Mouse (Mus musculus) CH12.LX (cell line): Measurements from ENCODE around the gene Fggy. TPM values are rescaled to one million over a fixed set of nuclear protein-coding genes. Genes with fewer than 3 reads are reported as not detected.

Experiments
- DNase-seq: peaks from one replicate; pipeline ENCODE4 v3.0.0-alpha.2; 2013; ENCODE audit errors: extremely low read depth
- H3K27ac ChIP-seq: 2 replicates; pipeline ENCODE4 v1.5.1; 2012; ENCODE audit warnings: low read depth, mild to moderate bottlenecking, control low read depth, moderate library complexity; ENCODE audit not compliant: insufficient read depth
- H3K27me3 ChIP-seq: replicated peaks from 2 replicates; pipeline ENCODE3; 2012; ENCODE audit warnings: inconsistent platforms
- H3K36me3 ChIP-seq, 2 experiments: replicated peaks in 1 of 2; 2 replicates each; pipeline versions ENCODE3 to v1.6.1; 2012; ENCODE audit warnings: inconsistent platforms in 1 of 2, low read length in 1 of 2, mild to moderate bottlenecking in 1 of 2, mixed read lengths in 1 of 2, moderate library complexity in 1 of 2; ENCODE audit not compliant: control insufficient read depth in 1 of 2, insufficient read depth in 1 of 2
- H3K4me1 ChIP-seq, 2 experiments: 2 replicates each; pipeline ENCODE4 v1.6.1; 2012; ENCODE audit warnings: inconsistent platforms in 1 of 2, moderate library complexity in 1 of 2; ENCODE audit not compliant: insufficient read depth in 2 of 2, control insufficient read depth in 1 of 2
- H3K4me2 ChIP-seq: 2 replicates; pipeline ENCODE4 v1.6.1; 2012; ENCODE audit warnings: low read depth, mild to moderate bottlenecking, control low read depth; ENCODE audit not compliant: poor library complexity, insufficient read depth, severe bottlenecking
- H3K4me3 ChIP-seq, 3 experiments: fragments of 150-350 bp in 1 of 3; sonication (generic) in 1 of 3; replicated peaks in 1 of 3; 2 replicates each; pipeline versions ENCODE3 to v1.5.1; 2011 to 2012; ENCODE audit warnings: low read depth in 2 of 3, low read length in 2 of 3, mild to moderate bottlenecking in 2 of 3, moderate library complexity in 2 of 3, control low read depth in 1 of 3, improper control_type of control experiment in 1 of 3, inconsistent platforms in 1 of 3, mixed read lengths in 1 of 3; ENCODE audit not compliant: poor library complexity in 1 of 3
- H3K79me2 ChIP-seq: replicated peaks from 2 replicates; pipeline ENCODE4 v1.6.1; 2012; ENCODE audit warnings: mild to moderate bottlenecking, moderate library complexity; ENCODE audit not compliant: control insufficient read depth, poor library complexity, insufficient read depth, severe bottlenecking; ENCODE audit errors: extremely low read depth
- H3K9ac ChIP-seq: 2 replicates; pipeline ENCODE4 v1.6.1; 2012; ENCODE audit warnings: low read depth, mild to moderate bottlenecking, control low read depth, moderate library complexity; ENCODE audit not compliant: insufficient read depth
- H3K9me3 ChIP-seq: replicated peaks from 2 replicates; pipeline ENCODE3; 2012; ENCODE audit warnings: low read length, inconsistent platforms, mixed read lengths
- GABPA ChIP-seq: IDR thresholded peaks from 2 replicates; pipeline ENCODE4 v1.6.1; 2012; ENCODE audit warnings: low read depth, low read length, improper control_type of control experiment, inconsistent platforms; ENCODE audit not compliant: insufficient replicate concordance
- JUN ChIP-seq: IDR thresholded peaks from 2 replicates; pipeline ENCODE4 v1.6.1; 2011; ENCODE audit warnings: low read depth, mild to moderate bottlenecking, low read length, improper control_type of control experiment, moderate library complexity; ENCODE audit not compliant: insufficient read depth
- JUND ChIP-seq: conservative IDR thresholded peaks from 2 replicates; pipeline ENCODE4 v1.6.1; 2011; ENCODE audit warnings: low read depth, low read length, improper control_type of control experiment
- KAT2A ChIP-seq: IDR thresholded peaks from 2 replicates; pipeline ENCODE4 v1.6.1; 2012; ENCODE audit warnings: low read length, improper control_type of control experiment, inconsistent platforms; ENCODE audit not compliant: insufficient replicate concordance
- MAFK ChIP-seq: IDR thresholded peaks from 2 replicates; pipeline ENCODE4 v1.6.1; 2011; ENCODE audit warnings: low read length, improper control_type of control experiment; ENCODE audit not compliant: insufficient replicate concordance
- MYC ChIP-seq: IDR thresholded peaks from 2 replicates; pipeline ENCODE4 v1.6.1; 2011; ENCODE audit warnings: low read depth, mild to moderate bottlenecking, improper control_type of control experiment, low read length
- NRF1 ChIP-seq: IDR thresholded peaks from 2 replicates; pipeline ENCODE4 v1.6.1; 2014; ENCODE audit warnings: low read depth, mild to moderate bottlenecking, inconsistent platforms, low read length, improper control_type of control experiment, moderate library complexity
- PAX5 ChIP-seq: IDR thresholded peaks from 2 replicates; pipeline ENCODE4 v1.6.1; 2012; ENCODE audit warnings: low read length, inconsistent platforms, mixed read lengths
- POLR2AphosphoS2 ChIP-seq: IDR thresholded peaks from 2 replicates; pipeline ENCODE4 v1.6.1; 2011; ENCODE audit warnings: low read depth, low read length, improper control_type of control experiment
- RAD21 ChIP-seq: IDR thresholded peaks from 2 replicates; pipeline ENCODE4 v1.6.1; 2011; ENCODE audit warnings: low read depth, mild to moderate bottlenecking, low read length, improper control_type of control experiment, moderate library complexity
- SIN3A ChIP-seq: IDR thresholded peaks from 2 replicates; pipeline ENCODE4 v1.6.1; 2012; ENCODE audit warnings: low read length, improper control_type of control experiment, inconsistent platforms
- SMC3 ChIP-seq: IDR thresholded peaks from 2 replicates; pipeline ENCODE4 v1.6.1; 2011; ENCODE audit warnings: low read depth, low read length, improper control_type of control experiment
- TCF12 ChIP-seq: IDR thresholded peaks from 2 replicates; pipeline ENCODE4 v1.6.1; 2014; ENCODE audit warnings: low read depth, mild to moderate bottlenecking, inconsistent platforms, low read length, improper control_type of control experiment
- UBTF ChIP-seq: IDR thresholded peaks from 2 replicates; pipeline ENCODE4 v1.6.1; 2012; ENCODE audit warnings: low read depth, mild to moderate bottlenecking, inconsistent platforms, low read length, improper control_type of control experiment, moderate library complexity
- USF2 ChIP-seq: conservative IDR thresholded peaks from 2 replicates; pipeline ENCODE4 v1.6.1; 2011; ENCODE audit warnings: low read depth, low read length, improper control_type of control experiment
- ZC3H11A ChIP-seq: IDR thresholded peaks from 2 replicates; pipeline ENCODE4 v1.6.1; 2012; ENCODE audit warnings: low read depth, mild to moderate bottlenecking, inconsistent platforms, low read length, improper control_type of control experiment
- dilution Hi-C: fragments of 300-500 bp; cut with MboI; formaldehyde crosslinking; loops from 2 replicates; pipeline ENCODE4 v1.14.3; 2020; ENCODE audit warnings: low sequenced_read_pairs; ENCODE audit not compliant: extremely low pct_unique_long_range_greater_than_20kb, extremely low pct_ligation_motif_present
- in situ Hi-C: fragments of 300-500 bp; cut with MboI; formaldehyde crosslinking; loops from 3 replicates; pipeline ENCODE4 v1.14.3; 2019; ENCODE audit warnings: low sequenced_read_pairs, low pct_ligation_motif_present, low pct_unique_long_range_greater_than_20kb, mixed read lengths
- polyA plus RNA-seq: library from polyadenylated mRNA; unstranded; fragments of >175 nt; gene quantifications from 2 replicates; pipeline ENCODE4 v1.2.1, GENCODE M21; 2012; ENCODE audit warnings: low read depth; ENCODE audit not compliant: insufficient read length
- total RNA-seq, 2 experiments: library from RNA; depleted of rRNA; stranded (reverse); fragments of 300-350 nt in 1 of 2; fragments of >200 nt in 1 of 2; gene quantifications; 2 replicates each; pipeline ENCODE4 v1.2.3; 2012 to 2014

Fggy gene
- total and polyA plus RNA-seq, 3 experiments: 6.2 to 7.5 (median 6.9) TPM

DNA sequence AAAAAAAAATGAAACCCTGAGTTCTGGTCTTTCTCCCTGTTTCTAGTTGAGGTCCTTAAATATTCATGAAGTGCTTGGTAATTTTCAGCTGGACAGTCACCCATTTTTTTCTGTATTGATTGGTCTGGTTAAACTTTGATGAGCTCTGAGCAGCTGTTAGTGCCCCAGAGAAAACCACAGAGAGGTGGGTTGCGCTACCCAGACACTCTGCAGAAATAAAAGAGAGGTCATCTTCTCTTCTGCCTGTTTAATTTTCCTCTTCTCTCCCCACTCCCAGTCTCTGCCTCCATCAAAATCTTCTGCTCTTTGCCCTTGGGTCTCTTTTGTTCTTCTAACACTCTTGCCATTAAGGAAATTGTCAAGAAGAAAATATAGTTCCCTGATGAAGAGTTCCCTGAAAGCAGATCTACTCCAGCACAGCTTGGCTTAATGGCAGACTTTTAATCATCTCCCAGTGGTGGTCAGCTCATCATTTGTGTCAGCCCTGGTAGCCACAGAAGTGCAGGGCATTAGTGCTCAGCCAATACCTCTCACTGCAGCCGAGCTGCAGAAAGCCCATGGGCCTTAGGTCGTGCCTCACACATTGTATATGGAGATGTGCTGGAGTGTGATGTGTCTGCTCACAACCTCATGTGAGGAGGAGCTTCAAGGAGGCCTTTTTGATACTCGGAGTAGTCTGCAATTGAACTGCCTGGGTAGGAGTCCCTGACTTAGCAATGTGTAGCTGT, 29.1 kb downstream of the Fggy start:
- DNase-seq: no peak
- Histone ChIP-seq H3K27me3 (no peaks in the 10 kb centered on the region), H3K9me3 (no peaks in the 10 kb centered on the region), H3K79me2 (no peaks in the 10 kb centered on the region), H3K27ac (no peak overlapping the region), H3K9ac (no peak overlapping the region), H3K36me3 (peaks cover 0 to 20% of the 10 kb centered on the region in 2 experiments), H3K4me1 (peaks cover 0 to 25% of the 10 kb centered on the region in 2 experiments; a peak in 2 of 4 replicates), H3K4me2 (no peak overlapping the region), H3K4me3 (no peak overlapping the region)
- dilution Hi-C loops: no loop called here
- in situ Hi-C loops: no loop called here
- TF ChIP-seq RAD21 (no peak), UBTF (no peak), SMC3 (no peak), USF2 (no peak), ZC3H11A (no peak), JUN (no peak), SIN3A (no peak), NRF1 (no peak), POLR2AphosphoS2 (no peak), JUND (no peak), KAT2A (no peak), TCF12 (no peak), MAFK (no peak)

DNA sequence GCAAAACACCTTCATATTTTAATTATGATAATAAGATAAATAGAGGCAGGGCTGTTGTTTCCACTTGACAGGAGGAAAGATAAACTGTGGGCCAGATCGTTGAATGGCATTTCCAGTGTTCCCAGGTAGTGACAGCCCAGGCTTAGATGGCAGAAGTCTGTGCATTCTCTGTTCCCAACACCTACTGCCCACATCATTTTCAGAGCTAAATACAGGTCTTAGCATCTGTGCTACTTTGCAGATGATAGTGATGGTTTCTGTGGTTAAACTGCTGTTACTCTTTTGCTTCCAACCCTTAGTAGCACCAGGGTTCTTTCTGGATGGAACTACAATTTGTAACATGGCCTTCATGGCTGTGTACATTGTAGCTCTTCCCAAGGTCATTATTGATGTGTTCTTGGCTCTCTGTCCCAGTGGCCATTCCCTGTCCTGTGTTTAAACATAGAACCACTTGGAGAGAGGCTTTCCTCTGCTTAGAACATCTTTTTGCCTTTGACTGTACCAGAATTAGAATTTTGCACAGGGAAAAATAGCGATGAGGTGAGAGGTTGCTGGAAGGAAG, 31.5 kb downstream of the Fggy start:
- in situ Hi-C loops (no loop called here), dilution Hi-C loops (no loop called here)
- no peaks in the 10 kb centered on the region for H3K9me3 ChIP-seq
- no peak overlapping the region for H3K27ac ChIP-seq
- H3K79me2 ChIP-seq: no peaks in the 10 kb centered on the region
- H3K4me1 ChIP-seq: peaks cover 0 to 18% of the 10 kb centered on the region in 2 experiments; a peak in 2 of 4 replicates
- DNase-seq: no peak
- TF ChIP-seq PAX5 (no peak), JUN (no peak), USF2 (no peak), GABPA (no peak), ZC3H11A (no peak), RAD21 (no peak), POLR2AphosphoS2 (no peak), MYC (no peak)
- H3K4me2 ChIP-seq: no peak overlapping the region
- no peak overlapping the region for H3K9ac ChIP-seq
- no peak overlapping the region for H3K4me3 ChIP-seq
- no peaks in the 10 kb centered on the region for H3K27me3 ChIP-seq
- peaks cover 0 to 20% of the 10 kb centered on the region in 2 experiments for H3K36me3 ChIP-seq
